Mouse (Mus musculus) heart, postnatal 0 days (tissue): ENCODE measurements at regions not wholly inside any gene's neighbourhood (a gene's known extent, or its start where the extent isn't known, plus 50 kb on each side); places are given as distances from the start of the nearest gene placed in this dataset.

Experiments
- CTCF ChIP-seq: IDR thresholded peaks from 2 replicates; pipeline ENCODE4 v1.5.1; 2016; ENCODE audit warnings: antibody characterized with exemption, control low read depth, low read depth
- EP300 ChIP-seq: IDR thresholded peaks from 2 replicates; pipeline ENCODE4 v1.6.1; 2016; ENCODE audit warnings: antibody characterized with exemption, low read depth

GRCm38 (mm10) chr1:43273236-43273868, 76.6 kb upstream of the Fhl2 start:
- no peak for TF ChIP-seq CTCF
- no peak for TF ChIP-seq EP300
